In genomic region chr12:76368790-76369205, GRCm38 (mm10) we compare ENCODE assay signal across 8 mouse cellular contexts. TPM values are rescaled to one million over a fixed set of nuclear protein-coding genes. Genes with fewer than 3 reads are reported as not detected.
A peak's percentile ranks its signal among the peaks of the same experiment; 100 is the strongest.
DNase-seq lines count a peak whose midpoint lies in the region; ATAC-seq lines count a peak whose summit lies in the region.

No protein-coding gene starts in this region.

- H3K27me3 ChIP-seq in megakaryocyte, embryonic 14.5 days (replicated peaks) = no peaks in the 10 kb centered on the region
- no peaks in the 10 kb centered on the region for H3K27me3 ChIP-seq in embryonic facial prominence, embryonic 11.5 days (ENCODE audit: control insufficient read depth, insufficient read depth, low read length)
- no peaks in the 10 kb centered on the region for H3K27me3 ChIP-seq in intestine, embryonic 14.5 days (replicated peaks; ENCODE audit: control insufficient read depth, insufficient read depth, low read length)

- H3K36me3 ChIP-seq in megakaryocyte, embryonic 14.5 days (replicated peaks; ENCODE audit: low read length) = peaks cover 6% of the 10 kb centered on the region
- no peaks in the 10 kb centered on the region for H3K36me3 ChIP-seq in embryonic facial prominence, embryonic 11.5 days (replicated peaks; ENCODE audit: control insufficient read depth, insufficient read depth, low read depth, low read length)
- no peaks in the 10 kb centered on the region for H3K36me3 ChIP-seq in intestine, embryonic 14.5 days (ENCODE audit: control insufficient read depth, insufficient read depth, low read length)

- H3K4me2 ChIP-seq in embryonic facial prominence, embryonic 11.5 days (ENCODE audit: low read depth, low read length) = peak overlapping the region; percentile 87
- peak overlapping the region; percentile 94 for H3K4me2 ChIP-seq in intestine, embryonic 14.5 days (ENCODE audit: low read length)

- H3K4me1 ChIP-seq in megakaryocyte, embryonic 14.5 days = peaks cover 66% of the 10 kb centered on the region
- H3K4me1 ChIP-seq in embryonic facial prominence, embryonic 11.5 days (ENCODE audit: control insufficient read depth, insufficient read depth, low read length) = peaks cover 10% of the 10 kb centered on the region
- H3K4me1 ChIP-seq in intestine, embryonic 14.5 days (replicated peaks; ENCODE audit: control insufficient read depth, insufficient read depth, low read length) = peaks cover 33% of the 10 kb centered on the region

- under 1% methylated on average over 19 of the region's 26 CpGs for whole genome bisulfite sequencing in embryonic facial prominence, embryonic 11.5 days
- WGBS in intestine, embryonic 14.5 days = 1% methylated on average over 26 of the region's 26 CpGs

- H3K9ac ChIP-seq in embryonic facial prominence, embryonic 11.5 days (replicated peaks; ENCODE audit: low read length) = peak overlapping the region; percentile 96
- peak overlapping the region; percentile 99 for H3K9ac ChIP-seq in intestine, embryonic 14.5 days (ENCODE audit: low read length)

- ATAC-seq in megakaryocyte, adult 5-6 weeks (ENCODE audit: poor library complexity, severe bottlenecking) = no peak
- ATAC-seq in embryonic facial prominence, embryonic 11.5 days (replicated peaks; ENCODE audit: insufficient number of reproducible peaks, low FRiP score, low TSS enrichment, low read depth) = peak; percentile 29
- peak; percentile 40 for ATAC-seq in intestine, embryonic 14.5 days (replicated peaks; ENCODE audit: low FRiP score, low TSS enrichment, low read depth)

- peak overlapping the region; percentile 97 for H3K4me3 ChIP-seq in megakaryocyte, embryonic 14.5 days (replicated peaks)
- H3K4me3 ChIP-seq in embryonic facial prominence, embryonic 11.5 days (ENCODE audit: low read depth, low read length) = peak overlapping the region; percentile 97
- H3K4me3 ChIP-seq in intestine, embryonic 14.5 days (ENCODE audit: low read depth, low read length) = peak overlapping the region; percentile 96

- DNase-seq in adrenal gland, postnatal 25 days = peak; percentile 58
- DNase-seq in adrenal gland, postnatal 4 days (ENCODE audit: low spot score in 2 of 2) = no peak
- DNase-seq in embryonic facial prominence, embryonic 11.5 days (ENCODE audit: low spot score) = peak; percentile 73
- DNase-seq in intestine, embryonic 14.5 days (ENCODE audit: low spot score) = no peak
- DNase-seq in mesoderm, embryonic 11.5 days (ENCODE audit: low read depth, low spot score) = peak; percentile 70
- no peak for DNase-seq in frontal cortex, postnatal 36 days (ENCODE audit: low spot score in 2 of 2)

- H3K27ac ChIP-seq in embryonic facial prominence, embryonic 11.5 days (replicated peaks; ENCODE audit: low read depth, low read length) = peak overlapping the region; percentile 100
- H3K27ac ChIP-seq in intestine, embryonic 14.5 days (ENCODE audit: low read depth) = peak overlapping the region; percentile 100

- no peaks in the 10 kb centered on the region for H3K9me3 ChIP-seq in megakaryocyte, embryonic 14.5 days
- no peaks in the 10 kb centered on the region for H3K9me3 ChIP-seq in embryonic facial prominence, embryonic 11.5 days (replicated peaks; ENCODE audit: control insufficient read depth, low read length)
- H3K9me3 ChIP-seq in intestine, embryonic 14.5 days (ENCODE audit: control insufficient read depth, low read length) = no peaks in the 10 kb centered on the region

RNA-seq across cellular contexts. Expression of gene Zbtb25, which starts 0.6 kb away (rescaled TPM):
- 8.7 and 12.9 TPM in 2 replicates for total RNA-seq in adrenal gland, postnatal 25 days (2021)
- 10 to 100 TPM; 16.5 to 16.6 TPM for total RNA-seq in adrenal gland, postnatal 4 days (2021)
- 2.4 and 7.2 TPM in 2 replicates for polyA plus RNA-seq in megakaryocyte, embryonic 14.5 days (2012; ENCODE audit: insufficient read depth, low replicate concordance)
- total RNA-seq in megakaryocyte, adult 5-6 weeks (2015) = 11.9 and 13.5 TPM in 2 replicates
- 7.2 and 9.2 TPM in 2 replicates for total RNA-seq in megakaryocyte, adult 5-6 weeks (2017)
- polyA plus RNA-seq in embryonic facial prominence, embryonic 11.5 days (2014; fragmentation: Nextera tagmentation; extraction: Ambion mirVana) = 21.2 and 22.3 TPM in 2 replicates
- polyA plus RNA-seq in intestine, embryonic 14.5 days (2014; fragmentation: Nextera tagmentation; extraction: Ambion mirVana) = 16.1 and 17.7 TPM in 2 replicates

RNA-seq across cellular contexts. Expression of gene Zbtb1, which starts 1.3 kb away (rescaled TPM):
- 8.1 and 8.2 TPM in 2 replicates for total RNA-seq in adrenal gland, postnatal 25 days (2021)
- 1 to 10 TPM; 8.9 to 9.4 TPM for total RNA-seq in adrenal gland, postnatal 4 days (2021)
- polyA plus RNA-seq in megakaryocyte, embryonic 14.5 days (2012; ENCODE audit: insufficient read depth, low replicate concordance) = 0.79 and 4.7 TPM in 2 replicates
- 8.9 and 11.7 TPM in 2 replicates for total RNA-seq in megakaryocyte, adult 5-6 weeks (2015)
- 9.1 and 10.1 TPM in 2 replicates for total RNA-seq in megakaryocyte, adult 5-6 weeks (2017)
- 11.3 and 11.7 TPM in 2 replicates for polyA plus RNA-seq in embryonic facial prominence, embryonic 11.5 days (2014; fragmentation: Nextera tagmentation; extraction: Ambion mirVana)
- polyA plus RNA-seq in intestine, embryonic 14.5 days (2014; fragmentation: Nextera tagmentation; extraction: Ambion mirVana) = 9.4 and 10.0 TPM in 2 replicates

RNA-seq across cellular contexts. Expression of gene Hspa2, which starts 35.2 kb away (rescaled TPM):
- total RNA-seq in adrenal gland, postnatal 25 days (2021) = 25.6 and 26.3 TPM in 2 replicates
- total RNA-seq in adrenal gland, postnatal 4 days (2021) = 10 to 100 TPM; 22.7 to 24.4 TPM
- polyA plus RNA-seq in megakaryocyte, embryonic 14.5 days (2012; ENCODE audit: insufficient read depth, low replicate concordance) = 2.9 and 5.8 TPM in 2 replicates
- total RNA-seq in megakaryocyte, adult 5-6 weeks (2015) = 1.3 and 2.2 TPM in 2 replicates
- 4.8 and 6.7 TPM in 2 replicates for total RNA-seq in megakaryocyte, adult 5-6 weeks (2017)
- polyA plus RNA-seq in embryonic facial prominence, embryonic 11.5 days (2014; fragmentation: Nextera tagmentation; extraction: Ambion mirVana) = 3.9 and 6.0 TPM in 2 replicates
- 9.2 and 10.3 TPM in 2 replicates for polyA plus RNA-seq in intestine, embryonic 14.5 days (2014; fragmentation: Nextera tagmentation; extraction: Ambion mirVana)

RNA-seq across cellular contexts. Expression of gene Akap5, which starts 44.1 kb away (rescaled TPM):
- 0.81 and 1.1 TPM in 2 replicates for total RNA-seq in adrenal gland, postnatal 25 days (2021)
- 1 to 10 TPM; 1.9 to 2.4 TPM for total RNA-seq in adrenal gland, postnatal 4 days (2021)
- 0.63 TPM in 1 of 2 replicates, not detected in the other for polyA plus RNA-seq in megakaryocyte, embryonic 14.5 days (2012; ENCODE audit: insufficient read depth, low replicate concordance)
- not detected in 2 replicates for total RNA-seq in megakaryocyte, adult 5-6 weeks (2015)
- 0.08 and 0.15 TPM in 2 replicates for total RNA-seq in megakaryocyte, adult 5-6 weeks (2017)
- polyA plus RNA-seq in embryonic facial prominence, embryonic 11.5 days (2014; fragmentation: Nextera tagmentation; extraction: Ambion mirVana) = 1.9 and 2.0 TPM in 2 replicates
- 4.2 and 5.1 TPM in 2 replicates for polyA plus RNA-seq in intestine, embryonic 14.5 days (2014; fragmentation: Nextera tagmentation; extraction: Ambion mirVana)

RNA-seq across cellular contexts. Expression of gene Ppp1r36, which starts 48.5 kb away (rescaled TPM):
- 0.52 TPM in 1 of 2 replicates, not detected in the other for total RNA-seq in adrenal gland, postnatal 25 days (2021)
- 1 to 10 TPM in 1 of 2 experiments, under 1 TPM in 1; 0.56 to 1.0 TPM for total RNA-seq in adrenal gland, postnatal 4 days (2021)
- not detected in 2 replicates for polyA plus RNA-seq in megakaryocyte, embryonic 14.5 days (2012; ENCODE audit: insufficient read depth, low replicate concordance)
- total RNA-seq in megakaryocyte, adult 5-6 weeks (2015) = 0.58 TPM in 1 of 2 replicates, not detected in the other
- total RNA-seq in megakaryocyte, adult 5-6 weeks (2017) = 0.18 TPM in 1 of 2 replicates, not detected in the other
- 1.2 and 2.5 TPM in 2 replicates for polyA plus RNA-seq in embryonic facial prominence, embryonic 11.5 days (2014; fragmentation: Nextera tagmentation; extraction: Ambion mirVana)
- 1.4 and 1.9 TPM in 2 replicates for polyA plus RNA-seq in intestine, embryonic 14.5 days (2014; fragmentation: Nextera tagmentation; extraction: Ambion mirVana)

Comparison
In these comparisons a context has a peak if more than half of its experiments do, and no peak if none do; other contexts are left out.
1. DNase-seq: peak in adrenal gland, postnatal 25 days (single experiment), embryonic facial prominence, embryonic 11.5 days (single experiment) and mesoderm, embryonic 11.5 days (single experiment); none in adrenal gland, postnatal 4 days (0 of 2), intestine, embryonic 14.5 days (single experiment) and frontal cortex, postnatal 36 days (0 of 2).
2. Peak in every context shown above with its lines, with median percentiles within 50 percentile points of each other: H3K4me3 ChIP-seq.